Mouse (Mus musculus) lung, embryonic 14.5 days (tissue): ENCODE measurements around the gene Fam110c. TPM values are rescaled to one million over a fixed set of nuclear protein-coding genes. Genes with fewer than 3 reads are reported as not detected.

ENCODE experiments used
- ATAC-seq: fragments of 200-750 bp; cut with Nextera tagmentation; 2 replicates; pipeline ENCODE4 v1.8.0; 2017; ENCODE audit warnings: mild to moderate bottlenecking, moderate TSS enrichment, moderate library complexity; ENCODE audit not compliant: insufficient read depth
- DNase-seq: peaks from one replicate; pipeline ENCODE4 v3.0.0-alpha.2; 2015
- H3K27ac ChIP-seq: fragments of 300-500 bp; sonication (generic); 2 replicates; pipeline ENCODE4 v1.5.1; 2014; ENCODE audit warnings: low read depth, mild to moderate bottlenecking, moderate library complexity
- H3K27me3 ChIP-seq: fragments of 300-500 bp; sonication (generic); 2 replicates; pipeline ENCODE4 v1.6.1; 2014; ENCODE audit warnings: low read length, control low read depth; ENCODE audit not compliant: insufficient read depth
- H3K36me3 ChIP-seq: fragments of 300-500 bp; sonication (generic); 2 replicates; pipeline ENCODE4 v1.6.1; 2014; ENCODE audit warnings: control low read depth; ENCODE audit not compliant: insufficient read depth
- H3K4me1 ChIP-seq: fragments of 300-500 bp; sonication (generic); 2 replicates; pipeline ENCODE4 v1.6.1; 2014; ENCODE audit warnings: antibody characterized with exemption, control low read depth; ENCODE audit not compliant: insufficient read depth
- H3K4me2 ChIP-seq: fragments of 300-500 bp; sonication (generic); 2 replicates; pipeline ENCODE4 v1.6.1; 2014; ENCODE audit warnings: mild to moderate bottlenecking
- H3K4me3 ChIP-seq: fragments of 300-500 bp; sonication (generic); 2 replicates; pipeline ENCODE4 v1.5.1; 2014; ENCODE audit warnings: low read depth, low read length
- H3K9ac ChIP-seq: fragments of 300-500 bp; sonication (generic); 2 replicates; pipeline ENCODE4 v1.6.1; 2014
- H3K9me3 ChIP-seq: fragments of 300-500 bp; sonication (generic); 2 replicates; pipeline ENCODE4 v1.6.1; 2016; ENCODE audit warnings: low read depth, low read length, control low read depth
- CTCF ChIP-seq: IDR thresholded peaks from 2 replicates; pipeline ENCODE4 v1.5.1; 2016; ENCODE audit warnings: antibody characterized with exemption, low read depth
- WGBS: fragments of 180-500 bp; shearing (Covaris S2); extraction: QIAGEN DNeasy Blood & Tissue Kit; methylation state at CpG from one replicate; pipeline ENCODE4 v1.1.7; 2014; 5-methylcytosine and 5-hydroxymethylcytosine counted together
- polyA plus RNA-seq: library from polyadenylated mRNA; unstranded; fragments of >200 nt; fragmentation: Nextera tagmentation; extraction: Ambion mirVana; gene quantifications from 2 replicates; pipeline ENCODE4 v1.2.1, GENCODE M21; 2014

Fam110c gene
- polyA plus RNA-seq, 1 experiment from 2014 or later = 1.9 TPM

GRCm38 (mm10) chr12:31087060-31087459 lies 13.4 kb downstream of the Fam110c start:
- WGBS = 80% methylated on average over 4 of the region's 4 CpGs
- Histone ChIP-seq H3K4me2 (no peak overlapping the region), H3K27ac (no peak overlapping the region), H3K9me3 (no peaks in the 10 kb centered on the region), H3K36me3 (no peaks in the 10 kb centered on the region), H3K27me3 (no peaks in the 10 kb centered on the region), H3K4me1 (0 out of 2 replicates have a peak, but pooled peaks cover 6% of the 10 kb centered on the region), H3K4me3 (no peak overlapping the region), H3K9ac (no peak overlapping the region)
- DNase-seq = no peak
- TF ChIP-seq CTCF = no peak
- no peak for ATAC-seq

GRCm38 (mm10) chr12:31090401-31090800 lies 16.7 kb downstream of the Fam110c start:
- WGBS = 38% methylated on average over 6 of the region's 6 CpGs
- Histone ChIP-seq H3K4me1 (no peaks in the 10 kb centered on the region), H3K9ac (no peak overlapping the region), H3K36me3 (no peaks in the 10 kb centered on the region), H3K27me3 (no peaks in the 10 kb centered on the region), H3K9me3 (no peaks in the 10 kb centered on the region), H3K4me2 (no peak overlapping the region), H3K27ac (no peak overlapping the region), H3K4me3 (no peak overlapping the region)
- DNase-seq (no peak), ATAC-seq (no peak)
- TF ChIP-seq CTCF = no peak

- Histone ChIP-seq H3K27ac (no peak overlapping the region), H3K36me3 (no peaks in the 10 kb centered on the region), H3K9ac (no peak overlapping the region), H3K4me2 (no peak overlapping the region), H3K27me3 (no peaks in the 10 kb centered on the region), H3K9me3 (no peaks in the 10 kb centered on the region), H3K4me3 (no peak overlapping the region), H3K4me1 (no peaks in the 10 kb centered on the region)
- TF ChIP-seq CTCF = no peak
- 66% methylated on average over 11 of the region's 11 CpGs for WGBS
- DNase-seq (no peak), ATAC-seq (no peak)
These were observed 17.4 kb downstream of the Fam110c start for GRCm38 (mm10) chr12:31090882-31091640.

GRCm38 (mm10) chr12:31092481-31092880 lies 18.8 kb downstream of the Fam110c start:
- no peak for TF ChIP-seq CTCF
- ATAC-seq = no peak
- Histone ChIP-seq H3K9ac (no peak overlapping the region), H3K4me2 (no peak overlapping the region), H3K4me1 (no peaks in the 10 kb centered on the region), H3K27ac (no peak overlapping the region), H3K9me3 (no peaks in the 10 kb centered on the region), H3K4me3 (no peak overlapping the region), H3K27me3 (no peaks in the 10 kb centered on the region), H3K36me3 (no peaks in the 10 kb centered on the region)
- 48% methylated on average over 5 of the region's 5 CpGs for WGBS
- no peak for DNase-seq

- 90% methylated on average over 6 of the region's 6 CpGs for WGBS
- Histone ChIP-seq H3K4me3 (no peak overlapping the region), H3K4me1 (no peaks in the 10 kb centered on the region), H3K9me3 (no peaks in the 10 kb centered on the region), H3K27ac (no peak overlapping the region), H3K9ac (no peak overlapping the region), H3K4me2 (no peak overlapping the region), H3K27me3 (no peaks in the 10 kb centered on the region), H3K36me3 (no peaks in the 10 kb centered on the region)
- no peak for DNase-seq
- TF ChIP-seq CTCF = no peak
- no peak for ATAC-seq
These were observed 23.5 kb downstream of the Fam110c start for GRCm38 (mm10) chr12:31097185-31097584.

GRCm38 (mm10) chr12:31101190-31101589 lies 27.5 kb downstream of the Fam110c start:
- no peak for TF ChIP-seq CTCF
- H3K36me3 ChIP-seq = no peaks in the 10 kb centered on the region
- no peaks in the 10 kb centered on the region for H3K4me1 ChIP-seq
- ATAC-seq (no peak), DNase-seq (no peak)
- no peaks in the 10 kb centered on the region for H3K27me3 ChIP-seq
- H3K9me3 ChIP-seq = no peaks in the 10 kb centered on the region
- H3K27ac ChIP-seq = no peak overlapping the region
- WGBS = 93% methylated on average over 4 of the region's 4 CpGs
- no peak overlapping the region for H3K4me2 ChIP-seq
- H3K9ac ChIP-seq = no peak overlapping the region
- H3K4me3 ChIP-seq = no peak overlapping the region

GRCm38 (mm10) chr12:31101821-31102220 lies 28.2 kb downstream of the Fam110c start:
- no peak for DNase-seq
- no peaks in the 10 kb centered on the region for H3K36me3 ChIP-seq
- H3K4me3 ChIP-seq = no peak overlapping the region
- H3K4me1 ChIP-seq = no peaks in the 10 kb centered on the region
- H3K9ac ChIP-seq = no peak overlapping the region
- no peak overlapping the region for H3K4me2 ChIP-seq
- H3K27me3 ChIP-seq = no peaks in the 10 kb centered on the region
- WGBS = 78% methylated on average over 4 of the region's 4 CpGs
- H3K9me3 ChIP-seq = no peaks in the 10 kb centered on the region
- ATAC-seq = no peak
- no peak for TF ChIP-seq CTCF
- H3K27ac ChIP-seq = no peak overlapping the region
